Mouse (Mus musculus) cerebellum, postnatal 25 days (tissue): ENCODE measurements at regions not wholly inside any gene's neighbourhood (a gene's known extent, or its start where the extent isn't known, plus 50 kb on each side); places are given as distances from the start of the nearest gene placed in this dataset.
A peak's percentile ranks its signal among the peaks of the same experiment; 100 is the strongest.

Source experiments
- DNase-seq, 2 experiments: peaks; one replicate each; pipeline ENCODE4 v3.0.0; 2021; ENCODE audit warnings: mixed read lengths in 2 of 2

GRCm38 (mm10) chr14:98937933-98938332 is 56.2 kb downstream of the Rpl36a-ps1 start:
- DNase-seq = no peak

- no peak for DNase-seq
Observed at GRCm38 (mm10) chr14:98937373-98937772, 56.7 kb downstream of the Rpl36a-ps1 start.

- no peak for DNase-seq
Observed at GRCm38 (mm10) chr14:98933371-98933916, 60.7 kb downstream of the Rpl36a-ps1 start.

- DNase-seq = no peak
Observed at GRCm38 (mm10) chr14:98929276-98929675, 64.8 kb downstream of the Rpl36a-ps1 start.

- DNase-seq = no peak
Observed at GRCm38 (mm10) chr14:98908234-98908633, 85.9 kb downstream of the Rpl36a-ps1 start.

- DNase-seq = peak; percentile 37 to 39
Observed at GRCm38 (mm10) chr14:98898876-98899275, 95.2 kb downstream of the Rpl36a-ps1 start.

- no peak for DNase-seq
Observed at GRCm38 (mm10) chr14:98897390-98897789, 96.7 kb downstream of the Rpl36a-ps1 start.

GRCm38 (mm10) chr14:98895933-98896332 is 98.2 kb downstream of the Rpl36a-ps1 start:
- DNase-seq = no peak

GRCm38 (mm10) chr14:98892670-98893069 is 101.4 kb downstream of the Rpl36a-ps1 start:
- no peak for DNase-seq

- no peak for DNase-seq
Observed at GRCm38 (mm10) chr14:98891252-98891947, 102.7 kb downstream of the Rpl36a-ps1 start.

GRCm38 (mm10) chr14:98887588-98887987 is 106.5 kb downstream of the Rpl36a-ps1 start:
- no peak for DNase-seq

- DNase-seq = no peak
Observed at GRCm38 (mm10) chr14:98886982-98887381, 107.1 kb downstream of the Rpl36a-ps1 start.

GRCm38 (mm10) chr14:98882586-98882985 is 111.5 kb downstream of the Rpl36a-ps1 start:
- peak in 1 of 2 experiments; percentile 17 for DNase-seq

GRCm38 (mm10) chr14:98877956-98878355 is 116.2 kb downstream of the Rpl36a-ps1 start:
- no peak for DNase-seq

- DNase-seq = no peak
Observed at GRCm38 (mm10) chr14:98873446-98873845, 120.7 kb downstream of the Rpl36a-ps1 start.

- DNase-seq = no peak
Observed at GRCm38 (mm10) chr14:98869888-98870287, 124.2 kb downstream of the Rpl36a-ps1 start.

- no peak for DNase-seq
Observed at GRCm38 (mm10) chr14:98866880-98867279, 127.2 kb downstream of the Rpl36a-ps1 start.

GRCm38 (mm10) chr14:98864001-98864400 is 130.1 kb downstream of the Rpl36a-ps1 start:
- DNase-seq = no peak

GRCm38 (mm10) chr14:98863598-98863997 is 130.5 kb downstream of the Rpl36a-ps1 start:
- DNase-seq = no peak

GRCm38 (mm10) chr14:98862095-98862735 is 131.9 kb downstream of the Rpl36a-ps1 start:
- DNase-seq = no peak

GRCm38 (mm10) chr14:98858801-98859200 is 135.3 kb downstream of the Rpl36a-ps1 start:
- no peak for DNase-seq

- no peak for DNase-seq
Observed at GRCm38 (mm10) chr14:98848500-98848899, 145.6 kb downstream of the Rpl36a-ps1 start.

- no peak for DNase-seq
Observed at GRCm38 (mm10) chr14:98844221-98844620, 149.9 kb downstream of the Rpl36a-ps1 start.

GRCm38 (mm10) chr14:98834316-98834715 is 159.8 kb downstream of the Rpl36a-ps1 start:
- no peak for DNase-seq
